Mouse (Mus musculus) brain, embryonic 14.5 days (tissue): Measurements from ENCODE around the gene Clcnka.

Experiments used
- CTCF ChIP-seq: fragments of 200-500 bp; IDR thresholded peaks from 2 replicates; pipeline ENCODE4 v1.5.1; 2012; ENCODE audit warnings: inconsistent platforms, mild to moderate bottlenecking, moderate library complexity, borderline replicate concordance; ENCODE audit not compliant: insufficient read depth, insufficient read length; ENCODE audit errors: extremely low read depth
- POLR2A ChIP-seq: fragments of 200-500 bp; IDR thresholded peaks from 2 replicates; pipeline ENCODE4 v1.6.1; 2012; ENCODE audit warnings: mild to moderate bottlenecking, inconsistent platforms, borderline replicate concordance; ENCODE audit not compliant: poor library complexity, insufficient read depth, insufficient read length, severe bottlenecking; ENCODE audit errors: extremely low read depth

DNA sequence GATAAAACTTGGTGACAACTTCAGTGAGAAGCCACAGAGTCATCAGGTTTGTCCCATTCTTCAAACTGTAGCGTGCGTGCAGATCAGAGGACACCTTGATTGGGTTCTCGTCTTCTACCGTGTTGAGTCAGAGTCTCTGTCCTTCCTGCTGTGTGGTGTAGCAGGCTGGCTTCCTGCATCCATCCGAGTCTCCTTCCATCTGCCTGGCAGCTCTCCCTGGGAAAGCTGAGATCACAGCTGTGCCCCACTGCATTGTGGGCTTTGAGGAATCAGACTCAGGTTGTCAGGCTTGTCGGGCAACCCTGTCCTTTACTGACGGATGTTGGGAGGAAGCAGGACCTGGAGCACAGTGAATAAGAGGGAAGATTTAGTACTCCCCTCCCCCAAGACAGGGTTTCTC is 47.7 kb upstream of the Clcnka start:
- TF ChIP-seq POLR2A (no peak), CTCF (no peak)
